Mouse (Mus musculus): Measurements from ENCODE around the gene Lrrc43. TPM values are rescaled to one million over a fixed set of nuclear protein-coding genes. Genes with fewer than 3 reads are reported as not detected.

Lrrc43 gene
- total and polyA plus RNA-seq, 2 experiments from 2014 or later: 0.77 to 1.3 TPM

DNA sequence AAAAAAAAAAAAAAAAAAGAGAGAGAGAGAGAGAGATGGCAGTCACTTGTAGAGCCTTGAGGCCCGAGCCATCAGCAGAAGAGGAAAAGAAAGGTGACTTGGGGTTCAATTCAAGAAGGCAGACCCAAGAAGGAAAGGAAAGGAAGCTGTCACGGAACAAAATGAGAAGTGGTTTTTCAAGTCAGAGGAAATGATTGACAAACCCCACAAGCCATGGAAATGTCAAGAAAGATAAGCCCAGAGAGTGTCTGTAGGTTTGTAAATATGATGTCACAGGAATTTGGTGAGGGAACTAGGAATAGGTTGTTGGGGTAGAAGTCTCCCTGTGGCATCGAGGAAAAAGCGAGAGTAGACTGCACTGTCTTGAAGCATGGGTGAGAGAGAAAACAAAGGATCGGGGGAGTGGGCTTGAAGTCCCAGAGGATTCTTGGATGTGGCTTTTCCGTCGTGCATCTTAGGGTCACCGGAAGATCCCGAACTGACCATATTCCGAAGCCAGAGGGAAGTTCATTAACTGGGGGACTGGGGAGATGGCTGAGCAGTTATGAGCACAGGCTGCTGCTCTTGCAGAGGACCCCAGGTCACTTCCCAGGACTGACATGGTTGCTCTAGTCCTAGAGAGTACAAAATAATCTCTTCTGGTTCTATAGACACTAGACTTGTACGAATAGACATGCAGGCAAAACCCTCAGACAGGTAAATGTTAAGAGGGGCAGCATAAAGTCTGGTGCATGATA is 1.3 kb upstream of the Lrrc43 start:
- H3K27me3 ChIP-seq (ENCODE audit: insufficient read depth, low read length): no peaks in the 10 kb centered on the region
- H3K4me1 ChIP-seq (ENCODE audit: insufficient read depth, low read length): peaks cover 5% of the 10 kb centered on the region; the same call in 1 of the 2 replicates
- H3K4me3 ChIP-seq (ENCODE audit: low read depth, low read length): no peak overlapping the region
- H3K4me2 ChIP-seq (ENCODE audit: low read depth, low read length, poor library complexity, severe bottlenecking): no peak overlapping the region
- DNase-seq (ENCODE audit: low spot score): no peak
- TF ChIP-seq CTCF (IDR thresholded peaks at IDR 0.05): no peak
- no peak overlapping the region for H3K27ac ChIP-seq (ENCODE audit: low read depth, low read length)
- no peaks in the 10 kb centered on the region for H3K9me3 ChIP-seq (ENCODE audit: low read length)
- no peak for ATAC-seq (ENCODE audit: low FRiP score)
- WGBS: 88% methylated on average over 11 of the region's 11 CpGs
- H3K36me3 ChIP-seq (ENCODE audit: insufficient read depth, low read length): no peaks in the 10 kb centered on the region
- no peak overlapping the region for H3K9ac ChIP-seq (replicated peaks; ENCODE audit: low read length, poor library complexity, severe bottlenecking)

DNA sequence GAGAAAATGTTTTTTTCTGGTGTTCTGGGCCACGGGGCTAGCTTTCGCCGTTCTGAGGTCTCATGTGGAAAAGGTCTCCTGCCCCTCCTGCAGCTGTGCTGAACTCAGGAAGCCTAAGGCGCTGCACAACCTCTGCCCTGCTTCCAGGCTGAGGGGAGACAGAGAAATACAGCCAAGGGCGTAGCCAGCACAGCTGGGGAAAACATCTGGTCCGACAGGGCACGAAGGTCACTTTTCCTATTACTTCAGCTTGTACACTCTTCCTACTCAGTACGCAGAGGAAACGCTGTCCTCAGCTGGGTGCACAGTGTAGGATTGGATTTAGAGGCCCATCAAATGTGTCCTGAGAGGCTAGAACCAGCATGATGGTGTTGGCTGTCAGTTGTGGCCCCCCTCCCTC is 830 bp downstream of the Lrrc43 start:
- H3K4me2 ChIP-seq (ENCODE audit: low read depth, low read length, poor library complexity, severe bottlenecking): no peak overlapping the region
- no peak overlapping the region for H3K4me3 ChIP-seq (ENCODE audit: low read depth, low read length)
- no peak for ATAC-seq (ENCODE audit: low FRiP score)
- no peaks in the 10 kb centered on the region for H3K36me3 ChIP-seq (ENCODE audit: insufficient read depth, low read length)
- peaks cover 5% of the 10 kb centered on the region; the same call in 1 of the 2 replicates for H3K4me1 ChIP-seq (ENCODE audit: insufficient read depth, low read length)
- 72% methylated on average over 9 of the region's 9 CpGs for WGBS
- H3K9ac ChIP-seq (replicated peaks; ENCODE audit: low read length, poor library complexity, severe bottlenecking): no peak overlapping the region
- no peak overlapping the region for H3K27ac ChIP-seq (ENCODE audit: low read depth, low read length)
- TF ChIP-seq CTCF (IDR thresholded peaks at IDR 0.05): no peak
- no peaks in the 10 kb centered on the region for H3K27me3 ChIP-seq (ENCODE audit: insufficient read depth, low read length)
- DNase-seq (ENCODE audit: low spot score): no peak
- H3K9me3 ChIP-seq (ENCODE audit: low read length): no peaks in the 10 kb centered on the region

DNA sequence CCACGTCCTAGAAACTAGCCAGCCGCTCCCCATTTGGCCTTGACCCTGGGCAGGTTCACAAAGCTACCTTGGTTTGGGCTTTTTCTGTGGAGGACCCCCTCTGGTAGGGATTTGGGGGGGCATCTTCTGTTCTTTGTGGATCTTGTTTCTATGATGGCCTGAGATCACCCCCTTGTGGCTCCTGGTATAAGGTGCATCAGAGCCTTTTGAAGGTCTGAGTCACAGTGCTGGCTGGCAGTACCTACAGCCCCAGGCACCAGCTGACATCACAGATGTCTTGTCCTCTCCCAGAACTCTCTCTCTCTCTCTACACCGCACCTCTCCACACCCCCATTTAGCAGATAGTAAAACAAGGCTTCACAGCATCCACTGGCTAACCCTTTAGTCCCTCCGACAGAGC is 10.6 kb downstream of the Lrrc43 start:
- no peak overlapping the region for H3K4me2 ChIP-seq (ENCODE audit: low read depth, low read length, poor library complexity, severe bottlenecking)
- no peak overlapping the region for H3K27ac ChIP-seq (ENCODE audit: low read depth, low read length)
- peak; percentile 79 for TF ChIP-seq CTCF (IDR thresholded peaks at IDR 0.05)
- no peak for ATAC-seq (ENCODE audit: low FRiP score)
- no peak overlapping the region for H3K4me3 ChIP-seq (ENCODE audit: low read depth, low read length)
- no peaks in the 10 kb centered on the region for H3K9me3 ChIP-seq (ENCODE audit: low read length)
- no peaks in the 10 kb centered on the region for H3K27me3 ChIP-seq (ENCODE audit: insufficient read depth, low read length)
- peaks cover 3% of the 10 kb centered on the region; the same call in 1 of the 2 replicates for H3K4me1 ChIP-seq (ENCODE audit: insufficient read depth, low read length)
- peak; percentile 72 for DNase-seq (ENCODE audit: low spot score)
- no peak overlapping the region for H3K9ac ChIP-seq (replicated peaks; ENCODE audit: low read length, poor library complexity, severe bottlenecking)
- 47% methylated on average over 4 of the region's 4 CpGs for WGBS
- H3K36me3 ChIP-seq (ENCODE audit: insufficient read depth, low read length): no peaks in the 10 kb centered on the region

DNA sequence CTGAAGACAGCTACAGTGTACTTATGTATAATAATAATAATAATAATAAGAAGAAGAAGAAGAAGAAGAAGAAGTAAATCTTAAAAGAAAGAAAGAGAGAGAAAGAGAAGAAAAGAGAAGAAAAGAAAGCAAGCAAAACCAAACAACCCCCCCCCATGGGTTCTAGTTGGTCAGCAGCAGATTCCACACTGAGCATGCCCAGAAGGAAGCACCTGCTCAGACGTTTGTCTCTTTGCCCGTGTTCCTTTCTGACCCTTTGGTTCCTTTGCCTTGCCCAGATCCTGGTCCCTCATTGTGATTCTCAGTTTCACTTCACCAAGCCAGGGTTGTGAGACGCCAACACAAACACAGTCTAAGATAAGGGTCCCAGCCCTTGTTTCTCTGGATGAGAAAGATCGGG is 12.9 kb downstream of the Lrrc43 start:
- DNase-seq (ENCODE audit: low spot score): no peak
- H3K4me2 ChIP-seq (ENCODE audit: low read depth, low read length, poor library complexity, severe bottlenecking): no peak overlapping the region
- H3K36me3 ChIP-seq (ENCODE audit: insufficient read depth, low read length): no peaks in the 10 kb centered on the region
- H3K27ac ChIP-seq (ENCODE audit: low read depth, low read length): no peak overlapping the region
- H3K9me3 ChIP-seq (ENCODE audit: low read length): no peaks in the 10 kb centered on the region
- peaks cover 3% of the 10 kb centered on the region; the same call in 1 of the 2 replicates for H3K4me1 ChIP-seq (ENCODE audit: insufficient read depth, low read length)
- TF ChIP-seq CTCF (IDR thresholded peaks at IDR 0.05): no peak
- H3K27me3 ChIP-seq (ENCODE audit: insufficient read depth, low read length): no peaks in the 10 kb centered on the region
- no peak overlapping the region for H3K4me3 ChIP-seq (ENCODE audit: low read depth, low read length)
- no peak overlapping the region for H3K9ac ChIP-seq (replicated peaks; ENCODE audit: low read length, poor library complexity, severe bottlenecking)
- 79% methylated on average over 4 of the region's 4 CpGs for WGBS
- ATAC-seq (ENCODE audit: low FRiP score): no peak

DNA sequence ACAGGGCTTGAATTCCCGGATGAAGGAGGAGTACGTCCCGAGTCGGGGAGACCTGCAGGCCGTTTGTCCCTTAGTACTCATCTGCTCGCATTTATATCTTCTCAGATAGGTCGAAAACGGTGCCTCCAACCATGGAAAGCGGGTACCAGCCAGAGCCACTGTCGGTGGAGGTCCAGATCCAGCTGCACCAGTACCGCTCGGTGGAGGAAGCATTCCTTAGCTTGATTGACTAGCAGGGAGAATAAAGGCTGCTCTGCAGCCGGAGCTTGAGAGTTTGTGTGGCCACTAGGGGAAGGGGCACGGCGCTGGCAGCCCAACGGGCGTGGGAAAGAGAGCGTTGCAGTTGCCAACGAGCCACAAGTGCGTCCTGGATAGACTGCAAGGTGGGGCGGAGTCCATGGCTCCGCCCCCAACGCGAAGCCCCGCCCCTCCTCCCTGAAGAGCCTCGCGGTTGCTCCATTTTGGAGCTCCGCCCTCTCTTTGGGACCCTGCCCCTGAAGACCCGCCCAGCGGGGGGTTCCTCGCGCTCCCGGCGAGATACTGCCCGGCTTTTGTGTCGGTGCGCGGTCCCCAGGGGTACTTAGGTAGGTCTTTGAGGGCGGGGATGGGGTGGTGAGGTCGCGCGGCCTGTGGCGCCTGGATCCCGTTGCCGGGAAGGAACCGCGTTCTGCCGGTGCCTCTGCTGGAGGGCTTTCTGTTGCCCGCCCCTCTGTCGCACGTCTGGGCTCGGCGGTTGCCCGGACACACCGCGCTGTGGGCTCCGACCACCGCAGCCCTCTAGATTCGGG is 19.0 kb downstream of the Lrrc43 start:
- peak; percentile 92 for ATAC-seq (ENCODE audit: low FRiP score)
- H3K27ac ChIP-seq (ENCODE audit: low read depth, low read length): no peak overlapping the region

DNA sequence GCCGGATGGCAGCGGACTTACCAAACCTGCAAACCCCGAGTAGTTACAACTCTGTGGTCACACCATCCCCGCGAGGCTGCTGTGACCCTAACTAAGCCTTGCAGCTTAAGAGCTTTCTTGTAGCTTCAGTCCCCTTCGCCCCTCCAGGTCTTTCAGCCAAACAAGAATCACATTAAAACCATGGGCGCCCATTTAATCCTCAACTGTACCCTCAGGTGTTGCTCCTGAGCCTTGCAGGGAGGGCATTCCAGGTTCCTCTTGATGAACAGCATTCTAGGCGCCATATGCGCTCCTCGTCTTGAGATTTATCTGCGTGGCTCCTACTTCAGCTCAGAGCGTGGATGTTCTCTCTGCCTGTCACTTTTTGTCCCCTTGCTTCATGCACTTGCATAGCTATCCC is 19.8 kb downstream of the Lrrc43 start:
- DNase-seq (ENCODE audit: low spot score) (no peak), ATAC-seq (ENCODE audit: low FRiP score) (no peak)
- no peaks in the 10 kb centered on the region for H3K4me1 ChIP-seq (ENCODE audit: insufficient read depth, low read length)
- TF ChIP-seq CTCF (IDR thresholded peaks at IDR 0.05): no peak
- H3K27me3 ChIP-seq (ENCODE audit: insufficient read depth, low read length): no peaks in the 10 kb centered on the region
- peaks cover 11% of the 10 kb centered on the region for H3K36me3 ChIP-seq (ENCODE audit: insufficient read depth, low read length)
- no peaks in the 10 kb centered on the region for H3K9me3 ChIP-seq (ENCODE audit: low read length)
- peak overlapping the region; percentile 60 for H3K4me3 ChIP-seq (ENCODE audit: low read depth, low read length)
- H3K27ac ChIP-seq (ENCODE audit: low read depth, low read length): no peak overlapping the region
- 6% methylated on average over 12 of the region's 12 CpGs for WGBS
- H3K9ac ChIP-seq (replicated peaks; ENCODE audit: low read length, poor library complexity, severe bottlenecking): peak overlapping the region; percentile 65
- H3K4me2 ChIP-seq (ENCODE audit: low read depth, low read length, poor library complexity, severe bottlenecking): peak overlapping the region; percentile 71

More for the DNA sequence above, 19.0 kb downstream of the Lrrc43 start:
- Histone ChIP-seq H3K4me2 (ENCODE audit: low read depth, low read length, poor library complexity, severe bottlenecking) (peak overlapping the region; percentile 71), H3K36me3 (ENCODE audit: insufficient read depth, low read length) (peaks cover 11% of the 10 kb centered on the region), H3K4me1 (ENCODE audit: insufficient read depth, low read length) (no peaks in the 10 kb centered on the region), H3K4me3 (ENCODE audit: low read depth, low read length) (peak overlapping the region; percentile 60), H3K9me3 (ENCODE audit: low read length) (no peaks in the 10 kb centered on the region), H3K27me3 (ENCODE audit: insufficient read depth, low read length) (no peaks in the 10 kb centered on the region), H3K9ac (replicated peaks; ENCODE audit: low read length, poor library complexity, severe bottlenecking) (peak overlapping the region; percentile 65)
- peak; percentile 95 for DNase-seq (ENCODE audit: low spot score)
- WGBS: under 1% methylated on average over 50 of the region's 59 CpGs
- TF ChIP-seq CTCF (IDR thresholded peaks at IDR 0.05): peak; percentile 60

Measured in midbrain, postnatal 0 days (tissue).